19 mouse cellular contexts compared by ENCODE assay signal in the genomic region with DNA sequence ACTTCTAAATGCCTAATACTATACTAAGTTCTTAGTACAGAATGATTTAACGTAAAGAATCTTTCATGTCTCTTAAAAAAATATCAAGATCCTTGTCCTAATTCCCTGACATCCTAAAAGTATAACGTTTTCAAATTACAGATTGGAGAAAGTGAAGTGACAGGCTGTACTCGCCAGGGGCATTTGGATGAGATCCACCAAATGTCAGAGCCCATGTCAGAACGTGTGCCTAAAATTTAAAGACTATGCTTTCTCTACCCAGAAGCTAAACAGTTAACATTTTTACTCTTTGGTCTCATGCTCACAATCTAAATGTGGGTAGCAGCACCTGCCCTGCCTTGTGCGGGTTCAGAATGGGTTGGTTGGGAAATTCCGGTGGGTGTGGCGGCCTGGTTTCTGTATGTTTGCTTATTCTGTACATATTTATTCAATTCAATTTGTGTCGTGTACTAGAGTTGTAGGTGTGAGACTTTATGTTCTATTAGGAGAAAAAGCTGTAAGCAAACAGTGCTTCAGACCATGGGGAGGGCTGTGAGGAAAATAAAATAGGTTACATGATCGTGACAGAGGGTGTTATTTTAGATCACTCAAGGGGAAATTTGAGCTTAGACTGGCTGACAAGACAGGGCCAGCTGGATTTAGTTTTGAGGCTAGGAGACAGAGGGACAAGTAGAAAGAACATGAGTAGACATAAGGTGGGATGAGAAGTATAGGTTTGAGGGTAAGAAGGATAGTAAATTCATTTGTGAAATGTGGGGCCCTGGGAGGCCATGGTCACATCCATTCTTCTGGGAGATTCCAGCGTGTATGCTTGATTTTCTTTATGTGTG.
DNase-seq lines count a peak whose midpoint lies in the region; ATAC-seq and TF ChIP-seq lines count a peak whose summit lies in the region.
"Had no signal": no experiment of that assay in that cellular context is flagged by ENCODE, and none has a peak within 500 bp of the region (broad histone marks: within the 10 kb centered on the region; RNA-seq: fewer than 3 reads in every experiment).

No protein-coding gene starts in this region.

- H3K4me1 ChIP-seq in embryonic facial prominence, embryonic 14.5 days (ENCODE audit: control insufficient read depth, insufficient read depth, low read length), result no peaks in the 10 kb centered on the region
- H3K4me1 ChIP-seq in embryonic facial prominence, embryonic 10.5 days, result no peaks in the 10 kb centered on the region
- no peaks in the 10 kb centered on the region for H3K4me1 ChIP-seq in heart, embryonic 10.5 days
- H3K4me1 ChIP-seq in liver, postnatal 0 days (ENCODE audit: insufficient read depth), result no peaks in the 10 kb centered on the region
- no peaks in the 10 kb centered on the region for H3K4me1 ChIP-seq in liver, embryonic 11.5 days (replicated peaks; ENCODE audit: control insufficient read depth, insufficient read depth, low read length)
- no peaks in the 10 kb centered on the region for H3K4me1 ChIP-seq in midbrain, embryonic 10.5 days
- H3K4me1 ChIP-seq: embryonic facial prominence, embryonic 12.5 days; intestine, embryonic 15.5 days; liver, embryonic 12.5 days; midbrain, embryonic 15.5 days had no signal

- no peaks in the 10 kb centered on the region for H3K36me3 ChIP-seq in embryonic facial prominence, embryonic 14.5 days (ENCODE audit: control insufficient read depth, insufficient read depth, low read length)
- no peaks in the 10 kb centered on the region for H3K36me3 ChIP-seq in embryonic facial prominence, embryonic 10.5 days (replicated peaks)
- no peaks in the 10 kb centered on the region for H3K36me3 ChIP-seq in heart, embryonic 10.5 days
- H3K36me3 ChIP-seq in liver, postnatal 0 days (replicated peaks; ENCODE audit: insufficient read depth, low read length), result no peaks in the 10 kb centered on the region
- H3K36me3 ChIP-seq in liver, embryonic 11.5 days (ENCODE audit: control insufficient read depth, insufficient read depth, low read length), result no peaks in the 10 kb centered on the region
- H3K36me3 ChIP-seq in myocyte (ENCODE audit: control insufficient read depth, insufficient read depth), result no peaks in the 10 kb centered on the region
- H3K36me3 ChIP-seq in midbrain, embryonic 10.5 days, result no peaks in the 10 kb centered on the region
- H3K36me3 ChIP-seq: embryonic facial prominence, embryonic 12.5 days; intestine, embryonic 15.5 days; liver, embryonic 12.5 days; midbrain, embryonic 15.5 days had no signal

- TF ChIP-seq CTCF in liver, postnatal 0 days (IDR thresholded peaks at IDR 0.05; ENCODE audit: low read depth), result no peak

- H3K79me2 ChIP-seq in myocyte (ENCODE audit: control insufficient read depth, insufficient read depth), result no peaks in the 10 kb centered on the region

- no peak overlapping the region for H3ac ChIP-seq in myocyte (ENCODE audit: control insufficient read depth, insufficient read length)

- no peak for TF ChIP-seq POLR2A in myocyte (IDR thresholded peaks at IDR 0.05; ENCODE audit: insufficient read length, low read depth)

- no peak overlapping the region for H3K9ac ChIP-seq in embryonic facial prominence, embryonic 14.5 days (ENCODE audit: low read depth, low read length)
- H3K9ac ChIP-seq in liver, postnatal 0 days (replicated peaks), result no peak overlapping the region
- H3K9ac ChIP-seq in liver, embryonic 11.5 days (ENCODE audit: low read depth, low read length), result no peak overlapping the region
- H3K9ac ChIP-seq: embryonic facial prominence, embryonic 12.5 days; hindbrain, embryonic 14.5 days; intestine, embryonic 15.5 days; liver, embryonic 12.5 days; midbrain, embryonic 15.5 days had no signal

- no peaks in the 10 kb centered on the region for H3K27me3 ChIP-seq in embryonic facial prominence, embryonic 14.5 days (replicated peaks; ENCODE audit: control insufficient read depth, insufficient read depth, low read length)
- H3K27me3 ChIP-seq in embryonic facial prominence, embryonic 10.5 days (replicated peaks; ENCODE audit: low read depth, poor library complexity, severe bottlenecking), result no peaks in the 10 kb centered on the region
- no peaks in the 10 kb centered on the region for H3K27me3 ChIP-seq in heart, embryonic 10.5 days (ENCODE audit: insufficient read depth, poor library complexity, severe bottlenecking)
- H3K27me3 ChIP-seq in liver, postnatal 0 days (ENCODE audit: insufficient read depth, low read length), result no peaks in the 10 kb centered on the region
- H3K27me3 ChIP-seq in liver, embryonic 11.5 days (replicated peaks; ENCODE audit: control insufficient read depth, insufficient read depth, low read length), result no peaks in the 10 kb centered on the region
- no peaks in the 10 kb centered on the region for H3K27me3 ChIP-seq in myocyte (ENCODE audit: control insufficient read depth, insufficient read depth, insufficient read length)
- H3K27me3 ChIP-seq in midbrain, embryonic 10.5 days (ENCODE audit: low read depth, poor library complexity, severe bottlenecking), result no peaks in the 10 kb centered on the region
- H3K27me3 ChIP-seq: CH12.LX; embryonic facial prominence, embryonic 12.5 days; intestine, embryonic 15.5 days; liver, embryonic 12.5 days; midbrain, embryonic 15.5 days had no signal

- peak; percentile 37 for DNase-seq in embryonic facial prominence, embryonic 14.5 days (ENCODE audit: low spot score)
- DNase-seq in embryonic facial prominence, embryonic 10.5 days (ENCODE audit: low spot score), result no peak
- peak; percentile 1 for DNase-seq in heart, embryonic 10.5 days (ENCODE audit: low spot score)
- DNase-seq in heart, adult 8-10 months (ENCODE audit: low spot score), result no peak
- peak; percentile 29 for DNase-seq in liver, postnatal 0 days
- no peak for DNase-seq in liver, embryonic 11.5 days (ENCODE audit: low spot score)
- DNase-seq in midbrain, embryonic 10.5 days (ENCODE audit: low spot score), result no peak
- DNase-seq: cerebellum, adult 11-12 months; kidney, postnatal 4 days; retina, postnatal 1 day; right cerebral cortex, postnatal 4 days; thymus, postnatal 4 days had no signal

- ATAC-seq in embryonic facial prominence, embryonic 14.5 days (ENCODE audit: low read depth), result peak; percentile 72; the same call in 1 of the 2 replicates
- peak; percentile 63 for ATAC-seq in liver, postnatal 0 days
- ATAC-seq in liver, embryonic 11.5 days (replicated peaks; ENCODE audit: low FRiP score), result no peak
- ATAC-seq: intestine, embryonic 15.5 days; liver, embryonic 12.5 days; midbrain, embryonic 15.5 days had no signal

- H3K27ac ChIP-seq in embryonic facial prominence, embryonic 14.5 days (replicated peaks; ENCODE audit: low read depth, low read length), result no peak overlapping the region; the same call in 1 of the 2 replicates
- H3K27ac ChIP-seq in embryonic facial prominence, embryonic 10.5 days (replicated peaks), result no peak overlapping the region
- H3K27ac ChIP-seq in heart, embryonic 10.5 days, result no peak overlapping the region
- no peak overlapping the region for H3K27ac ChIP-seq in liver, postnatal 0 days (ENCODE audit: low read depth)
- no peak overlapping the region for H3K27ac ChIP-seq in liver, embryonic 11.5 days (ENCODE audit: low read depth, low read length)
- no peak overlapping the region for H3K27ac ChIP-seq in midbrain, embryonic 10.5 days (replicated peaks)
- H3K27ac ChIP-seq: embryonic facial prominence, embryonic 12.5 days; hindbrain, embryonic 14.5 days; intestine, embryonic 15.5 days; liver, embryonic 12.5 days; midbrain, embryonic 15.5 days had no signal

- WGBS in embryonic facial prominence, embryonic 14.5 days, result 55% methylated on average over 10 of the region's 10 CpGs
- 79% methylated on average over 10 of the region's 10 CpGs for WGBS in embryonic facial prominence, embryonic 10.5 days
- WGBS in heart, embryonic 10.5 days, result 79% methylated on average over 10 of the region's 10 CpGs
- WGBS in liver, postnatal 0 days (ENCODE audit: insufficient replicate concordance), result 66% methylated on average over 10 of the region's 10 CpGs
- WGBS in liver, embryonic 11.5 days, result 79% methylated on average over 10 of the region's 10 CpGs
- WGBS in midbrain, embryonic 10.5 days, result 83% methylated on average over 10 of the region's 10 CpGs

- no peaks in the 10 kb centered on the region for H3K9me3 ChIP-seq in embryonic facial prominence, embryonic 14.5 days (ENCODE audit: control insufficient read depth, low read length)
- no peaks in the 10 kb centered on the region for H3K9me3 ChIP-seq in embryonic facial prominence, embryonic 10.5 days
- no peaks in the 10 kb centered on the region for H3K9me3 ChIP-seq in heart, embryonic 10.5 days
- H3K9me3 ChIP-seq in liver, postnatal 0 days (ENCODE audit: low read length), result no peaks in the 10 kb centered on the region
- H3K9me3 ChIP-seq in liver, embryonic 11.5 days (ENCODE audit: control insufficient read depth, low read length), result no peaks in the 10 kb centered on the region
- H3K9me3 ChIP-seq in midbrain, embryonic 10.5 days (replicated peaks), result no peaks in the 10 kb centered on the region
- H3K9me3 ChIP-seq: embryonic facial prominence, embryonic 12.5 days; intestine, embryonic 15.5 days; liver, embryonic 12.5 days; midbrain, embryonic 15.5 days had no signal

- H3K4me2 ChIP-seq in embryonic facial prominence, embryonic 14.5 days (ENCODE audit: low read depth, low read length), result no peak overlapping the region
- H3K4me2 ChIP-seq in liver, postnatal 0 days (ENCODE audit: low read depth, low read length), result no peak overlapping the region
- no peak overlapping the region for H3K4me2 ChIP-seq in liver, embryonic 11.5 days
- H3K4me2 ChIP-seq in myocyte (ENCODE audit: low read depth), result peak overlapping the region; percentile 60
- H3K4me2 ChIP-seq: embryonic facial prominence, embryonic 12.5 days; hindbrain, embryonic 14.5 days; intestine, embryonic 15.5 days; liver, embryonic 12.5 days; midbrain, embryonic 15.5 days had no signal

- H3K4me3 ChIP-seq in embryonic facial prominence, embryonic 14.5 days (ENCODE audit: low read depth, low read length), result no peak overlapping the region
- no peak overlapping the region for H3K4me3 ChIP-seq in embryonic facial prominence, embryonic 10.5 days
- no peak overlapping the region for H3K4me3 ChIP-seq in heart, embryonic 10.5 days
- no peak overlapping the region for H3K4me3 ChIP-seq in liver, postnatal 0 days (ENCODE audit: low read depth, low read length)
- no peak overlapping the region for H3K4me3 ChIP-seq in liver, embryonic 11.5 days (ENCODE audit: low read depth, low read length)
- H3K4me3 ChIP-seq in myocyte, result no peak overlapping the region
- H3K4me3 ChIP-seq in midbrain, embryonic 10.5 days, result no peak overlapping the region
- H3K4me3 ChIP-seq: embryonic facial prominence, embryonic 12.5 days; intestine, embryonic 15.5 days; liver, embryonic 12.5 days; midbrain, embryonic 15.5 days had no signal

- TF ChIP-seq EP300 in liver, postnatal 0 days (IDR thresholded peaks at IDR 0.05; ENCODE audit: low read depth), result no peak

TF ChIP-seq in myocyte, 11 proteins besides CTCF, POLR2A, EP300 and RAD21 (continues in another document):
- TF ChIP-seq USF1 (IDR thresholded peaks at IDR 0.05; ENCODE audit: low read depth) (no peak), MYOD1 (IDR thresholded peaks at IDR 0.05; ENCODE audit: control insufficient read depth in 1 of 3, insufficient read length in 2 of 3, low read depth in 2 of 3) (peak; percentile 25 to 86 (median 56)), TCF3 (IDR thresholded peaks at IDR 0.05; ENCODE audit: insufficient read length, low read depth) (no peak), MYOG (IDR thresholded peaks at IDR 0.05; ENCODE audit: control insufficient read depth in 1 of 3, insufficient read depth in 1 of 3, insufficient read length in 2 of 3, low read depth in 2 of 3) (peak in 1 of 3 experiments; percentile 44)

Comparison
In these comparisons a context has a peak if more than half of its experiments do, and no peak if none do; other contexts are left out.
1. DNase-seq: peak in embryonic facial prominence, embryonic 14.5 days (single experiment), heart, embryonic 10.5 days (single experiment) and liver, postnatal 0 days (single experiment); none in embryonic facial prominence, embryonic 10.5 days (single experiment), heart, adult 8-10 months (single experiment), liver, embryonic 11.5 days (single experiment) and midbrain, embryonic 10.5 days (single experiment).